Comparison of ENCODE assay signal across 8 mouse cellular contexts in genomic region chr9:31253866-31254696, GRCm38 (mm10). TPM values are rescaled to one million over a fixed set of nuclear protein-coding genes. Genes with fewer than 3 reads are reported as not detected.
DNase-seq lines count a peak whose midpoint lies in the region; ATAC-seq lines count a peak whose summit lies in the region.

No protein-coding gene starts in this region.

- no peaks in the 10 kb centered on the region for H3K27me3 ChIP-seq in midbrain, embryonic 10.5 days (ENCODE audit: low read depth, poor library complexity, severe bottlenecking)
- no peaks in the 10 kb centered on the region for H3K27me3 ChIP-seq in midbrain, embryonic 13.5 days
- no peaks in the 10 kb centered on the region for H3K27me3 ChIP-seq in heart, embryonic 16.5 days (ENCODE audit: control insufficient read depth, insufficient read depth, low read length)

- no peak for DNase-seq in midbrain, embryonic 10.5 days (ENCODE audit: low spot score)
- peak; percentile 26 for DNase-seq in adrenal gland, postnatal 10 days
- DNase-seq in lung, postnatal 36 days: peak; percentile 33
- no peak for DNase-seq in cerebellum, adult 11-12 months
- no peak for DNase-seq in cerebellum, postnatal 14 days
- no peak for DNase-seq in ovary, postnatal 14 days (ENCODE audit: low spot score)

- H3K9me3 ChIP-seq in midbrain, embryonic 10.5 days (replicated peaks): no peaks in the 10 kb centered on the region
- H3K9me3 ChIP-seq in midbrain, embryonic 13.5 days: no peaks in the 10 kb centered on the region
- H3K9me3 ChIP-seq in heart, embryonic 16.5 days (replicated peaks; ENCODE audit: control insufficient read depth, low read length): no peaks in the 10 kb centered on the region

- H3K4me2 ChIP-seq in midbrain, embryonic 13.5 days (replicated peaks): no peak overlapping the region
- peak overlapping the region; percentile 50; the same call in 1 of the 2 replicates for H3K4me2 ChIP-seq in heart, embryonic 16.5 days (ENCODE audit: low read depth, low read length)

- WGBS in midbrain, embryonic 10.5 days: 72% methylated on average over 11 of the region's 11 CpGs
- 78% methylated on average over 11 of the region's 11 CpGs for WGBS in midbrain, embryonic 13.5 days
- WGBS in heart, embryonic 16.5 days: 63% methylated on average over 11 of the region's 11 CpGs

- H3K36me3 ChIP-seq in midbrain, embryonic 10.5 days: no peaks in the 10 kb centered on the region
- no peaks in the 10 kb centered on the region for H3K36me3 ChIP-seq in midbrain, embryonic 13.5 days
- no peaks in the 10 kb centered on the region for H3K36me3 ChIP-seq in heart, embryonic 16.5 days (ENCODE audit: control insufficient read depth, insufficient read depth)

- H3K9ac ChIP-seq in midbrain, embryonic 13.5 days (replicated peaks): no peak overlapping the region
- peak overlapping the region; percentile 25; the same call in 1 of the 2 replicates for H3K9ac ChIP-seq in heart, embryonic 16.5 days (ENCODE audit: low read length)

- H3K27ac ChIP-seq in midbrain, embryonic 10.5 days (replicated peaks): peak overlapping the region; percentile 39
- no peak overlapping the region for H3K27ac ChIP-seq in midbrain, embryonic 13.5 days
- H3K27ac ChIP-seq in heart, embryonic 16.5 days (ENCODE audit: low read length): peak overlapping the region; percentile 83

- H3K4me1 ChIP-seq in midbrain, embryonic 10.5 days: peaks cover 6% of the 10 kb centered on the region
- H3K4me1 ChIP-seq in midbrain, embryonic 13.5 days (replicated peaks): no peaks in the 10 kb centered on the region
- 0 out of 2 replicates have a peak, but pooled peaks cover 4% of the 10 kb centered on the region for H3K4me1 ChIP-seq in heart, embryonic 16.5 days (ENCODE audit: control insufficient read depth, insufficient read depth, low read length)

- ATAC-seq in midbrain, embryonic 13.5 days: no peak
- no peak for ATAC-seq in heart, embryonic 16.5 days (replicated peaks; ENCODE audit: extremely low read depth, insufficient read depth, low FRiP score)

- H3K4me3 ChIP-seq in midbrain, embryonic 10.5 days: no peak overlapping the region
- no peak overlapping the region for H3K4me3 ChIP-seq in midbrain, embryonic 13.5 days (replicated peaks)
- H3K4me3 ChIP-seq in heart, embryonic 16.5 days (ENCODE audit: low read length): peak overlapping the region; percentile 34; the same call in 1 of the 2 replicates

RNA-seq across cellular contexts. Expression of gene Prdm10, which starts 26.3 kb away (rescaled TPM):
- polyA plus RNA-seq in midbrain, embryonic 10.5 days (2016; fragmentation: Nextera tagmentation; extraction: Ambion mirVana): 7.3 and 8.7 TPM in 2 replicates
- polyA plus RNA-seq in midbrain, embryonic 13.5 days (2015; fragmentation: Nextera tagmentation; extraction: Ambion mirVana): 9.1 and 9.5 TPM in 2 replicates
- total RNA-seq in adrenal gland, postnatal 10 days (2021): 1 to 10 TPM; 5.9 to 7.8 TPM
- polyA plus RNA-seq in heart, embryonic 16.5 days (2015; fragmentation: Nextera tagmentation; extraction: Ambion mirVana): 3.4 and 3.5 TPM in 2 replicates

RNA-seq across cellular contexts. Expression of gene Aplp2, which starts 42.5 kb away (rescaled TPM):
- 226 and 239 TPM in 2 replicates for polyA plus RNA-seq in midbrain, embryonic 10.5 days (2016; fragmentation: Nextera tagmentation; extraction: Ambion mirVana)
- 233 and 270 TPM in 2 replicates for polyA plus RNA-seq in midbrain, embryonic 13.5 days (2015; fragmentation: Nextera tagmentation; extraction: Ambion mirVana)
- 100 to 1,000 TPM; 528 to 532 TPM for total RNA-seq in adrenal gland, postnatal 10 days (2021)
- polyA plus RNA-seq in heart, embryonic 16.5 days (2015; fragmentation: Nextera tagmentation; extraction: Ambion mirVana): 392 and 422 TPM in 2 replicates

Comparison
In these comparisons a context has a peak if more than half of its experiments do, and no peak if none do; other contexts are left out.
1. DNase-seq: peak in adrenal gland, postnatal 10 days (single experiment) and lung, postnatal 36 days (single experiment); none in midbrain, embryonic 10.5 days (single experiment), cerebellum, adult 11-12 months (single experiment), cerebellum, postnatal 14 days (0 of 2) and ovary, postnatal 14 days (single experiment).